Mouse (Mus musculus) midbrain, embryonic 13.5 days (tissue): ENCODE measurements at regions not wholly inside any gene's neighbourhood (a gene's known extent, or its start where the extent isn't known, plus 50 kb on each side); places are given as distances from the start of the nearest gene placed in this dataset.

ENCODE experiments used
- ATAC-seq: fragments of 200-750 bp; cut with Nextera tagmentation; 2 replicates; pipeline ENCODE4 v1.8.0; 2017; ENCODE audit warnings: mild to moderate bottlenecking, moderate TSS enrichment, moderate library complexity
- H3K27ac ChIP-seq: fragments of 300-500 bp; sonication (generic); 2 replicates; pipeline ENCODE4 v1.5.1; 2015; ENCODE audit warnings: inconsistent platforms, mild to moderate bottlenecking, moderate library complexity
- H3K27me3 ChIP-seq: fragments of 300-500 bp; sonication (generic); 2 replicates; pipeline ENCODE4 v1.6.1; 2015; ENCODE audit warnings: mild to moderate bottlenecking, inconsistent platforms
- H3K36me3 ChIP-seq: fragments of 300-500 bp; sonication (generic); 2 replicates; pipeline ENCODE4 v1.6.1; 2015; ENCODE audit warnings: mild to moderate bottlenecking, inconsistent platforms
- H3K4me1 ChIP-seq: fragments of 300-500 bp; sonication (generic); replicated peaks from 2 replicates; pipeline ENCODE4 v1.6.1; 2015; ENCODE audit warnings: inconsistent platforms
- H3K4me2 ChIP-seq: fragments of 300-500 bp; sonication (generic); replicated peaks from 2 replicates; pipeline ENCODE4 v1.6.1; 2015; ENCODE audit warnings: moderate library complexity, mild to moderate bottlenecking, inconsistent platforms
- H3K4me3 ChIP-seq: fragments of 300-500 bp; sonication (generic); replicated peaks from 2 replicates; pipeline ENCODE4 v1.5.1; 2015; ENCODE audit warnings: mild to moderate bottlenecking, inconsistent platforms
- H3K9ac ChIP-seq: fragments of 300-500 bp; sonication (generic); replicated peaks from 2 replicates; pipeline ENCODE4 v1.6.1; 2015; ENCODE audit warnings: mild to moderate bottlenecking, inconsistent platforms
- H3K9me3 ChIP-seq: fragments of 300-500 bp; sonication (generic); 2 replicates; pipeline ENCODE4 v1.6.1; 2016; ENCODE audit warnings: mild to moderate bottlenecking, inconsistent platforms
- WGBS: fragments of 180-500 bp; shearing (Covaris S2); methylation state at CpG from one replicate; pipeline ENCODE4 v1.1.7; 2015; 5-methylcytosine and 5-hydroxymethylcytosine counted together

- H3K9me3 ChIP-seq, result no peaks in the 10 kb centered on the region
- ATAC-seq, result no peak
- H3K4me2 ChIP-seq, result no peak overlapping the region
- no peak overlapping the region for H3K9ac ChIP-seq
- no peak overlapping the region for H3K27ac ChIP-seq
- H3K4me3 ChIP-seq, result no peak overlapping the region
- 85% methylated on average over 5 of the region's 5 CpGs for WGBS
- H3K36me3 ChIP-seq, result no peaks in the 10 kb centered on the region
- H3K27me3 ChIP-seq, result no peaks in the 10 kb centered on the region
- H3K4me1 ChIP-seq, result no peaks in the 10 kb centered on the region
Measured at GRCm38 (mm10) chr13:99048651-99049100, 64.3 kb upstream of the 1700024P04Rik start.

GRCm38 (mm10) chr13:99047219-99047618 is 62.9 kb upstream of the 1700024P04Rik start:
- ATAC-seq, result no peak
- Histone ChIP-seq H3K4me2 (no peak overlapping the region), H3K9me3 (no peaks in the 10 kb centered on the region), H3K27ac (no peak overlapping the region), H3K36me3 (no peaks in the 10 kb centered on the region), H3K27me3 (no peaks in the 10 kb centered on the region), H3K4me3 (no peak overlapping the region), H3K4me1 (no peaks in the 10 kb centered on the region), H3K9ac (no peak overlapping the region)
- WGBS, result 81% methylated on average over 7 of the region's 7 CpGs

DNA sequence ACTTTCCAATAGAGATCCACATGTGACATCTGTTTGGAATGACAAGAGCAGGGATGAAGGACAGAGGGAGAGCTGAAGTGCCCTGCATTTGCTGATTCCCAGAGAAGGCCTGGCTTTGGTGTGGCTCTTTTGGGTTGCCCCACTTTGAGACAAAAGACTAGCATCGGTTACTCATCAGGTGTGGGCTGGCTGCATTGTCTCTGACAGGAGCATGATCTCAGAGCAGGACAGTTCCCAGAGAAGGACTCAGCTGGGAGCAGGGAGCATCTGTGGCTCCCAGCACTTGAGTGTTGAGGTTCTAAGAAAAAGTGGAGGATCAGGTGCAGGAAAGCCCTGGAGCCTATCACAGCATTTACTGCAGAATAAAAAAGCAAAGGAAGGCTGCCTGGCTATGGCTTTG is 62.4 kb upstream of the 1700024P04Rik start:
- 64% methylated on average over 1 of the region's 1 CpGs for WGBS
- Histone ChIP-seq H3K9me3 (no peaks in the 10 kb centered on the region), H3K36me3 (no peaks in the 10 kb centered on the region), H3K9ac (no peak overlapping the region), H3K27me3 (no peaks in the 10 kb centered on the region), H3K27ac (no peak overlapping the region), H3K4me2 (no peak overlapping the region), H3K4me3 (no peak overlapping the region), H3K4me1 (no peaks in the 10 kb centered on the region)
- ATAC-seq, result no peak

DNA sequence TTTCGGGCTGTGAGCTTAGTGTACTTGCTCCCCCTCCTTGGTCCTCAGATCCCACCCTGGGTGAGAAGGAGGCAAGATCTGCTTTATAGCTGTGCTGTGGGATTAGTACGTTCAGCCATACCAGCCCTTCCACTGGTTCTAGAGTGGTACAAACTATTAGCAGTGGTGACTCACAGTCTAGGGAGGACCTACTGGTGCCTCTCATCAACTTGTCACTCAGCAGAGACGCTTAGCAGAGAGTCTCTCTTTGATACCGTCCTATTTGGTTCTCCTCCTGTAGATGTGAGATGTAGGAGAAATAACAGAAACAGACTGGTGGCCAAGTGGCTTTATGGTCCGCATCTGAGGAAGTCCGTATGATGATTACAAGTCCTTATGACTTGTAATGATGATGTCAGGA is 57.7 kb upstream of the 1700024P04Rik start:
- no peak overlapping the region for H3K4me3 ChIP-seq
- no peaks in the 10 kb centered on the region for H3K9me3 ChIP-seq
- H3K4me2 ChIP-seq, result no peak overlapping the region
- H3K9ac ChIP-seq, result no peak overlapping the region
- H3K36me3 ChIP-seq, result no peaks in the 10 kb centered on the region
- no peak for ATAC-seq
- H3K27me3 ChIP-seq, result no peaks in the 10 kb centered on the region
- H3K4me1 ChIP-seq, result no peaks in the 10 kb centered on the region
- 90% methylated on average over 6 of the region's 6 CpGs for WGBS
- no peak overlapping the region for H3K27ac ChIP-seq

DNA sequence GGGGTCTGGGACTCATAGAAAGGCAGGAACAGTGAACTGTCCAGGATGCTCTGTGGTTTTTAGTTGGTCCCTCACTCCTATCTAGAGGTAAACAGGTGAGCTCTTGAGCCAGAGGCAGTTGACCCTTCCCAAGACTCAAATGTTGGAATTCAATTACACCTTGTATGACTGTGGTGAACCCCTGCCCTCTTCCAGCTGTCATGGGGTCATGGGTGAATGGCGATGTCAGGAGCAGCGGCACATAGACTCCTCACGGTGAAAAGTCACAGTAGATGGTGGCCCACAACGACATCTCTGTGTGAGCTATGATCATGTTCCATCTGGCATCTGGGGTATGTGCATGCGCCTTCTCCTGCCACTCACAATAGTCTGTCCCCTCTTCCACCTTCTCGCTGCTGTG is 56.9 kb upstream of the 1700024P04Rik start:
- no peak overlapping the region for H3K27ac ChIP-seq
- WGBS, result 95% methylated on average over 6 of the region's 6 CpGs
- H3K36me3 ChIP-seq, result no peaks in the 10 kb centered on the region
- H3K9ac ChIP-seq, result no peak overlapping the region
- H3K4me2 ChIP-seq, result no peak overlapping the region
- H3K27me3 ChIP-seq, result no peaks in the 10 kb centered on the region
- no peaks in the 10 kb centered on the region for H3K9me3 ChIP-seq
- no peak for ATAC-seq
- no peak overlapping the region for H3K4me3 ChIP-seq
- no peaks in the 10 kb centered on the region for H3K4me1 ChIP-seq

- Histone ChIP-seq H3K27ac (no peak overlapping the region), H3K9me3 (no peaks in the 10 kb centered on the region), H3K4me1 (no peaks in the 10 kb centered on the region), H3K9ac (no peak overlapping the region), H3K36me3 (no peaks in the 10 kb centered on the region), H3K27me3 (no peaks in the 10 kb centered on the region), H3K4me2 (no peak overlapping the region), H3K4me3 (no peak overlapping the region)
- 92% methylated on average over 6 of the region's 6 CpGs for WGBS
- no peak for ATAC-seq
Measured at GRCm38 (mm10) chr13:99040846-99041245, 56.5 kb upstream of the 1700024P04Rik start.

DNA sequence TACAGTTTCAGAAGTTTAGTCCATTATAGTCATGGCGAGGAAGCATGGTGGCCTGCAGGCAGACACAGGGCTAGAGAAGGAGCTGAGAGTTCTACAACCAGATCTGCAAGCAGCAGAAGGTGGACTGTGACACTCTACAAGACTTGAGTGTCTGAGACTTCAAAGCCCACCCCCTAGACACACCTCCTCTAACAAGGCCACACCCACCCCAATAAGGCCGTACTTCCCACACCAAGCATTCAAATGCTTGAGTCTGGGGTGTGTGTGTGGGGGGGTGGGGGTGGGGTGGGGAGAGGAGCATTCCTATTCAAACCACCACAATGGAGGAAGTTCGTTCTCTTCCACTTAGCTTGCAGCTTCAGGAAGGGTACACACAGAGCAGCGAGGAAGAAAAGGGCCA is 55.8 kb upstream of the 1700024P04Rik start:
- no peak overlapping the region for H3K9ac ChIP-seq
- no peaks in the 10 kb centered on the region for H3K9me3 ChIP-seq
- H3K27me3 ChIP-seq, result no peaks in the 10 kb centered on the region
- no peaks in the 10 kb centered on the region for H3K36me3 ChIP-seq
- H3K4me1 ChIP-seq, result no peaks in the 10 kb centered on the region
- no peak overlapping the region for H3K4me3 ChIP-seq
- no peak for ATAC-seq
- H3K27ac ChIP-seq, result no peak overlapping the region
- no peak overlapping the region for H3K4me2 ChIP-seq
- WGBS, result 62% methylated on average over 4 of the region's 4 CpGs

- Histone ChIP-seq H3K4me2 (no peak overlapping the region), H3K4me1 (no peaks in the 10 kb centered on the region), H3K36me3 (no peaks in the 10 kb centered on the region), H3K9me3 (no peaks in the 10 kb centered on the region), H3K4me3 (no peak overlapping the region), H3K27ac (no peak overlapping the region), H3K9ac (no peak overlapping the region), H3K27me3 (no peaks in the 10 kb centered on the region)
- WGBS, result 94% methylated on average over 7 of the region's 7 CpGs
- ATAC-seq, result no peak
Measured at GRCm38 (mm10) chr13:99039063-99039385, 54.7 kb upstream of the 1700024P04Rik start.

- Histone ChIP-seq H3K9me3 (no peaks in the 10 kb centered on the region), H3K9ac (no peak overlapping the region), H3K4me1 (no peaks in the 10 kb centered on the region), H3K36me3 (no peaks in the 10 kb centered on the region), H3K4me2 (no peak overlapping the region), H3K27ac (no peak overlapping the region), H3K4me3 (no peak overlapping the region), H3K27me3 (peaks cover 2% of the 10 kb centered on the region; the same call in 1 of the 2 replicates)
- 70% methylated on average over 15 of the region's 15 CpGs for whole genome bisulfite sequencing
- ATAC-seq, result no peak
Measured at GRCm38 (mm10) chr13:99038198-99039062, 54.1 kb upstream of the 1700024P04Rik start.

DNA sequence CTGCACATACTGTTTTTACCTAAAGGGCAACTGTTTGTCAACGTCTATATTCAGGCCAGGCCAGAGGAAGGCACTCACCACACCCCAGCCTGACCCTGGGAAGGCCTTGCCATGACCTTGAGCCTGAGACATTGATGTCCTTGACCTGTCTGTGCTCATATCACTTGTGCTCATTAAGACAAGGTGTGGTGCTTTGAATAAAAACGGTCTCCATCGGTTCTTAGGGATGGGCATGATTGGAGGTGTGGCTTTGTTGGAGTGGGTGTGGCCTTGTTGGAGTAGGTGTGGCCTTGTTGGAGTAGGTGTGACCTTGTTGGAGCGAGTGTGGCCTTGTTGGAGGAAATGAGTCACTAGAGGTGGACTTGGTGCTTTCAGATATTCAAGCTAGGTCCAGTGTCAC is 52.8 kb upstream of the 1700024P04Rik start:
- peaks cover 5% of the 10 kb centered on the region; the same call in 1 of the 2 replicates for H3K27me3 ChIP-seq

More for the DNA sequence above, 52.8 kb upstream of the 1700024P04Rik start:
- Histone ChIP-seq H3K27ac (no peak overlapping the region), H3K9ac (no peak overlapping the region), H3K4me1 (peaks cover 4% of the 10 kb centered on the region), H3K36me3 (no peaks in the 10 kb centered on the region), H3K4me2 (no peak overlapping the region), H3K4me3 (no peak overlapping the region), H3K9me3 (no peaks in the 10 kb centered on the region)
- WGBS, result 92% methylated on average over 4 of the region's 4 CpGs
- no peak for ATAC-seq
